Mouse (Mus musculus) lung, postnatal 0 days (tissue): ENCODE results near the gene Nedd4. TPM values are rescaled to one million over a fixed set of nuclear protein-coding genes. Genes with fewer than 3 reads are reported as not detected.
"Not testable (repeated sequence)": the region's sequence is repeated elsewhere in the genome, so short reads cannot be mapped to it uniquely, and the experiment has no call there.

ENCODE experiments used
- ATAC-seq: fragments of 200-750 bp; cut with Nextera tagmentation; 2 replicates; pipeline ENCODE4 v1.8.0; 2017; ENCODE audit warnings: moderate library complexity
- DNase-seq: peaks from one replicate; pipeline ENCODE4 v3.0.0-alpha.2; 2016; ENCODE audit warnings: low spot score
- H3K27ac ChIP-seq: fragments of 300-500 bp; sonication (generic); 2 replicates; pipeline ENCODE4 v1.5.1; 2014; ENCODE audit warnings: antibody characterized with exemption, mild to moderate bottlenecking, low read length, mixed read lengths
- H3K27me3 ChIP-seq: fragments of 300-500 bp; sonication (generic); replicated peaks from 2 replicates; pipeline ENCODE4 v1.6.1; 2014; ENCODE audit warnings: low read length, mixed read lengths; ENCODE audit not compliant: insufficient read depth
- H3K36me3 ChIP-seq: fragments of 300-500 bp; sonication (generic); 2 replicates; pipeline ENCODE4 v1.6.1; 2014; ENCODE audit warnings: low read length, mixed read lengths; ENCODE audit not compliant: insufficient read depth
- H3K4me1 ChIP-seq: fragments of 300-500 bp; sonication (generic); 2 replicates; pipeline ENCODE4 v1.6.1; 2014; ENCODE audit warnings: antibody characterized with exemption, low read depth, low read length, mixed read lengths; ENCODE audit not compliant: insufficient read depth
- H3K4me2 ChIP-seq: fragments of 300-500 bp; sonication (generic); replicated peaks from 2 replicates; pipeline ENCODE4 v1.6.1; 2014; ENCODE audit warnings: low read depth, mild to moderate bottlenecking, low read length, moderate library complexity, mixed read lengths
- H3K4me3 ChIP-seq: fragments of 300-500 bp; sonication (generic); 2 replicates; pipeline ENCODE4 v1.5.1; 2014; ENCODE audit warnings: low read depth, low read length
- H3K9ac ChIP-seq: fragments of 300-500 bp; sonication (generic); replicated peaks from 2 replicates; pipeline ENCODE4 v1.6.1; 2014; ENCODE audit warnings: low read depth, mild to moderate bottlenecking
- H3K9me3 ChIP-seq: fragments of 300-500 bp; sonication (generic); 2 replicates; pipeline ENCODE4 v1.6.1; 2016; ENCODE audit warnings: low read length, mixed read lengths
- CTCF ChIP-seq: IDR thresholded peaks from 2 replicates; pipeline ENCODE4 v1.5.1; 2016; ENCODE audit warnings: antibody characterized with exemption, mild to moderate bottlenecking
- EP300 ChIP-seq: IDR thresholded peaks from 2 replicates; pipeline ENCODE4 v1.6.1; 2016; ENCODE audit warnings: antibody characterized with exemption, mild to moderate bottlenecking, control low read depth
- WGBS: fragments of 180-500 bp; shearing (Covaris S2); extraction: QIAGEN DNeasy Blood & Tissue Kit; methylation state at CpG from one replicate; pipeline ENCODE4 v1.1.7; 2014; 5-methylcytosine and 5-hydroxymethylcytosine counted together
- polyA plus RNA-seq: library from polyadenylated mRNA; unstranded; fragments of >200 nt; fragmentation: Nextera tagmentation; extraction: Ambion mirVana; gene quantifications from 2 replicates; pipeline ENCODE4 v1.2.1, GENCODE M21; 2015

Nedd4 gene
- polyA plus RNA-seq, 1 experiment from 2014 or later: 264 TPM

DNA sequence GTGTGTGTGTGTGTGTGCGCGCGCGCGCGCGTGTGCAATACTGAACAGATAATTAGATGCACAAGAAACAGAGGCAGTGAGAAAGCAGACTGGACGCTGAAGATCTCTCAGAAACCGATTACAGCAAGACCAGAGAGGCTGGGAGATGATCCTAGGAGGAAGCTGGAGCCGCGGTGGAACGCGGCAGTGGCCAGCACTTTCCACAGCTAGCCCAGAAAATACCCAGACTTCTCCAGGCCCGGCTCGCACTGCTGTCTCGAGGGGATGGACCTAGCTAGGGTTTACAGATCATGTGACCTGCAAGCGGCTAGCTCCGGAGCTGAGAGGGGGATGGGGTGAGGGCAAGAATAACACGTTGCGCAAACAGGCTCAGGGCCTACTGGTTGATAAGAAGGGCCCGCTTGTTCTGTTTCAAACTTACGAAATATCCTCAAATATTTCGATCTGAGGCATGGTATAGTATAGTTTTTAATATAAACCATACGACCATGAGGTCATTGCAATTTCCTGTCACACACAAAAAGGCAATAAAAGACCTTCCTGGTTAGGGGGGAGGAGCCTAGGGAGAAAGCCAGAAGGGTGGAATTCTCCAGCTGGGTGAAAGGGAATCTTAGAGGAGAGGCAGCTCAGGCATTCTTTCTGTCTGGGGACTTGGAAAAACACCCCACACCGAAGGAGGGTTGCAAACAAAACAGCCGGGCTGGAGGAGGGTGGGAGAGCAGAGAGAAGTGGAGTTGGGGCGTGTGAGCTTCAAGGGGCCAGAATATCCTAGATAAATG, 22.1 kb upstream of the Nedd4 start:
- ATAC-seq: peak; percentile 92
- H3K27ac ChIP-seq: peak overlapping the region; percentile 97
- peaks cover 13% of the 10 kb centered on the region; the same call in 1 of the 2 replicates for H3K4me1 ChIP-seq
- H3K4me3 ChIP-seq: peak overlapping the region; percentile 8; the same call in 1 of the 2 replicates
- DNase-seq: peak; percentile 98
- peak overlapping the region; percentile 34; the same call in 1 of the 2 replicates for H3K9ac ChIP-seq
- WGBS: under 1% methylated on average over 27 of the region's 27 CpGs
- H3K4me2 ChIP-seq: peak overlapping the region; percentile 43
- TF ChIP-seq EP300 (peak; percentile 84), CTCF (no peak)
- H3K9me3 ChIP-seq: no peaks in the 10 kb centered on the region
- no peaks in the 10 kb centered on the region for H3K27me3 ChIP-seq
- H3K36me3 ChIP-seq: no peaks in the 10 kb centered on the region

DNA sequence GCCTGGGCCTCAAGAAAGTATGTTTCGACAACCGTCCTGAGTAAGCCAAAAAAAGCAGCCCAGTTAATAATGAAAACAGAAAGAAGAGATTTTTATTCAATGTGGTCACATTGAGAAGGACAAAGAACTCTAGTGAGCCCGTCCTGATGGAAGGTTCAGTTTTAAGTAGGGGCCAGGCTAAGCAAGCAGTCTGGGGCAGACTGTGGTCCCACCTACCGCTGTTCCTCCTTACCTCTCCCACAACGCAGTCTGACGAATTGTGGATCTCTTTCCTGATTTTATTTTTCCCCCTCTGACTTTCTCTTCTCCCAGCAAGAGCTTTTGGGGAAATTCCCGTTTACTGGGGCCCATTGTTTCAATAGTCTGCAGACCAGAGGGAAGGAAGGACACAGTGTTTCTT, 21.5 kb upstream of the Nedd4 start:
- Histone ChIP-seq H3K4me2 (peak overlapping the region; percentile 43), H3K27me3 (no peaks in the 10 kb centered on the region), H3K4me1 (peaks cover 13% of the 10 kb centered on the region; the same call in 1 of the 2 replicates), H3K4me3 (no peak overlapping the region), H3K9me3 (no peaks in the 10 kb centered on the region), H3K9ac (peak overlapping the region; percentile 34; the same call in 1 of the 2 replicates), H3K27ac (peak overlapping the region; percentile 97), H3K36me3 (no peaks in the 10 kb centered on the region)
- WGBS: 14% methylated on average over 7 of the region's 7 CpGs
- TF ChIP-seq CTCF (no peak), EP300 (no peak)
- DNase-seq: no peak
- no peak for ATAC-seq

- Histone ChIP-seq H3K4me3 (no peak overlapping the region), H3K4me2 (peak overlapping the region; percentile 43), H3K36me3 (no peaks in the 10 kb centered on the region), H3K4me1 (peaks cover 13% of the 10 kb centered on the region; the same call in 1 of the 2 replicates), H3K9me3 (no peaks in the 10 kb centered on the region), H3K27ac (peak overlapping the region; percentile 97), H3K9ac (peak overlapping the region; percentile 34; the same call in 1 of the 2 replicates), H3K27me3 (no peaks in the 10 kb centered on the region)
- 50% methylated on average over 6 of the region's 6 CpGs for WGBS
- TF ChIP-seq EP300 (peak; percentile 75), CTCF (no peak)
- DNase-seq (peak; percentile 85), ATAC-seq (peak; percentile 33)
Measured at GRCm38 (mm10) chr9:72641093-72641680, 21.0 kb upstream of the Nedd4 start.

GRCm38 (mm10) chr9:72642756-72643447, 19.2 kb upstream of the Nedd4 start:
- 84% methylated on average over 4 of the region's 4 CpGs for WGBS
- not testable (repeated sequence) for H3K9ac ChIP-seq, ATAC-seq, H3K36me3 ChIP-seq, DNase-seq, H3K27me3 ChIP-seq, H3K4me3 ChIP-seq, H3K9me3 ChIP-seq, H3K4me2 ChIP-seq
- H3K4me1 ChIP-seq: peaks cover 13% of the 10 kb centered on the region; the same call in 1 of the 2 replicates
- H3K27ac ChIP-seq: peak overlapping the region; percentile 86

DNA sequence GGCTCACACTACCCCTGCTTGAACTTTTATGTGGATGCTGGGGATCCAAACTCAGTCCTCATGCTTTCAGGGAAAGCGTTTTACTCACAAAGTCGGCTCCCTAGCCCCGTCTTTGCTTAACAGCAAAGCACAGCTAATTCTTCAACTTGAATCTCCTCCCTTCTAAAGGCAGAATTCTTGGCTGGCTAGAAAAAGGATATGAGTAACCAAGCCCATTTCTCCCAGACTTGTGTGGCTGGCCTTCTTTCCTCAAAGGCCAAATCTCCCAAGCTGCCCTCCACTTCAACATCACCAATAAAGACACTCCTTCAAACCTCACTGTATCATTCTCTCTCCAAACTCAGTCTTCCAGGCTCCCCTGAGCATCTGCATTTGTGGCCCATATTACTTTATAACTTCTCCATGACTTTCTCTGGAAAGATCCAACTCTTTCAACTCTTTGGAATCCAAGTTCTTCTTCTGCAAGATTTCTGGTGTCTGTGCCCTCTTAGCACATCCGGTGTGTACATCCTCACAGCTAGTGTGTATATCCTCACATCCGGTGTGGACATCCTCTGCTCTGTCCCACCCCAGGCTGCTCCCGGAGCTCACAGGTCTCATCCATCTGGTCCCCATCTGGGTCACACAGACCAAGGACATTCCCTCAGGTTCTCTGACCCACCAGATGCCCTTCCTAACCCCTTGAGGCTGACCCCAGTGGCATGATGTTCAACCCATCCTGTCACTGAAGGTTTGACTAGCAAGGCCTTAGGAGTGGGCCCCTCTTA, 18.3 kb upstream of the Nedd4 start:
- Histone ChIP-seq H3K36me3 (no peaks in the 10 kb centered on the region), H3K9me3 (no peaks in the 10 kb centered on the region), H3K9ac (no peak overlapping the region; the same call in 1 of the 2 replicates), H3K4me3 (no peak overlapping the region), H3K4me1 (peaks cover 13% of the 10 kb centered on the region; the same call in 1 of the 2 replicates), H3K4me2 (no peak overlapping the region), H3K27me3 (no peaks in the 10 kb centered on the region), H3K27ac (peak overlapping the region; percentile 86)
- DNase-seq (no peak), ATAC-seq (peak; percentile 10; the same call in 1 of the 2 replicates)
- WGBS: 60% methylated on average over 6 of the region's 6 CpGs
- TF ChIP-seq CTCF (no peak), EP300 (0 out of 2 replicates have a peak, but pooled peaks have one; percentile 10)
